Mouse (Mus musculus): ENCODE data around the gene Prps1. TPM values are rescaled to one million over a fixed set of nuclear protein-coding genes. Genes with fewer than 3 reads are reported as not detected.
A peak's percentile ranks its signal among the peaks of the same experiment; 100 is the strongest.

The Prps1 gene
- total and polyA plus RNA-seq, 2 experiments from 2014 or later = 42.1 to 83.7 TPM

DNA sequence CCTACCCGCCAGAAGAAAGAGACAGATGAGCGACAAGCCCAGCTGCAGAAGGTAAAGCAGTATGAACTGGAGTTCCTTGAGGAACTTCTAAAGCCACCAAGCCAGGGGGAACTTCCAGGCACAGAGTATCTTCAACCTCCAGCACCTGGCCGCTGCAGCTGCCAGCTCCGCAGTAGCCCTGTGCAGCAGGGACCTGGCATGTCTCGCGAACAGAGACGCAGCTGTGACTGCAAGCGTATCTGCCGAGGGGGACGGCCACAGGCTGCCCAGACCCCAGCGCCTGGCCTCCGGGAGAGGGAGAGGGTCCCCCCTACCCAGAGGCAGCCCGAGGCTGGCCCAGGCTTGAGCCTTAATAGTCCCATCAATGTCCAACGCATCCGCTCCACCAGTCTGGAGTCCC, 24.4 kb upstream of the Prps1 start:
- Histone ChIP-seq H3K4me3 (ENCODE audit: low read length) (no peak overlapping the region), H3K9me3 (ENCODE audit: low read length) (no peaks in the 10 kb centered on the region), H3K36me3 (ENCODE audit: insufficient read depth, low read length) (no peaks in the 10 kb centered on the region), H3K9ac (replicated peaks; ENCODE audit: low read length) (no peak overlapping the region), H3K4me1 (ENCODE audit: insufficient read depth, low read length) (no peaks in the 10 kb centered on the region), H3K27me3 (ENCODE audit: insufficient read depth, low read length) (no peaks in the 10 kb centered on the region), H3K4me2 (ENCODE audit: low read depth, low read length) (no peak overlapping the region), H3K27ac (no peak overlapping the region)
- ATAC-seq = 0 out of 2 replicates have a peak, but pooled peaks have one; percentile 16
- no peak for TF ChIP-seq CTCF (IDR thresholded peaks at IDR 0.05; ENCODE audit: low read depth)
- 84% methylated on average over 15 of the region's 15 CpGs for WGBS
- DNase-seq (ENCODE audit: low spot score) = no peak

DNA sequence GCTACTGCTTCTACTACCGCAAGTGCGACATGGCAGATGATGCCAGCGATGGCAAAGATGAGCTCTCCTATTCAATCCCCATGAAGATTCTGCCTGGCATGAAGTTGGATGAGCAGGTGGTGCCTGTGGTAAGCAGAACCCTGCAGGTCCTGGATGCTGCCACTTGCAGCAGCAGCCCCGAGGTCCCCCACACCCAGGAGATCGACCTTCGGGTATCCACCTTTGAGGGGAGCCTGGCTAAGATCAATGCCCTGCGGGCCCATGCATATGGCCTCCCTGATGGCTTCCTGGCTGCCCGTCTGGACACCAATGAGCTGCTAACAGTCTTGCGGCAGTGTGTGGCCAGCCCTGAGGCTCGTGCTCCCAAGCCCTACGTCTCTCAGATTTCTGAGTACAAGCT, 23.6 kb upstream of the Prps1 start:
- ATAC-seq = no peak
- 81% methylated on average over 11 of the region's 11 CpGs for WGBS

DNA sequence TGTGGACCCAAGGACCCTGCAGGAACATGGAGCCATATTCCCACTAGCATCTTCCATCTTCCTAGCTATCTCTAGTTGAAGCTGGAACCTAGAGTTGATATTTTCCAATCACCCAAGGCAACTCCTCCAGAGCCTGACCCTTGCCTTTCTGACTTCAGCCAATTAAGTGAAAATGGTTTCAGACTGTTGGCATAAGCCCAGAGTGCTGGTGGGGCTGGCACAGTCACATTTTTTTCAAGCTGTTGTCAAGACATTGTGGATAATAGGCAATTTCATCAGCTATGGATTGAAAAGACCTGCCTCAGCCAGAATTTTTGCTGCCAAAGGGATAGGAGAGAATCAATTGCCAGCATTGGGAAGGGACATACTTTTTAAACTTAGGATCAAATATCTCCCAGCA, 18.5 kb upstream of the Prps1 start:
- TF ChIP-seq CTCF (IDR thresholded peaks at IDR 0.05; ENCODE audit: low read depth) = no peak
- ATAC-seq (no peak), DNase-seq (ENCODE audit: low spot score) (no peak)
- Histone ChIP-seq H3K36me3 (ENCODE audit: insufficient read depth, low read length) (no peaks in the 10 kb centered on the region), H3K9me3 (ENCODE audit: low read length) (no peaks in the 10 kb centered on the region), H3K9ac (replicated peaks; ENCODE audit: low read length) (no peak overlapping the region), H3K27ac (no peak overlapping the region), H3K4me2 (ENCODE audit: low read depth, low read length) (no peak overlapping the region), H3K4me3 (ENCODE audit: low read length) (no peak overlapping the region), H3K4me1 (ENCODE audit: insufficient read depth, low read length) (no peaks in the 10 kb centered on the region), H3K27me3 (ENCODE audit: insufficient read depth, low read length) (no peaks in the 10 kb centered on the region)

More for the DNA sequence above, 23.6 kb upstream of the Prps1 start:
- no peaks in the 10 kb centered on the region for H3K9me3 ChIP-seq (ENCODE audit: low read length)
- H3K4me1 ChIP-seq (ENCODE audit: insufficient read depth, low read length) = no peaks in the 10 kb centered on the region
- no peaks in the 10 kb centered on the region for H3K36me3 ChIP-seq (ENCODE audit: insufficient read depth, low read length)
- no peak overlapping the region for H3K9ac ChIP-seq (replicated peaks; ENCODE audit: low read length)
- H3K4me3 ChIP-seq (ENCODE audit: low read length) = no peak overlapping the region
- H3K4me2 ChIP-seq (ENCODE audit: low read depth, low read length) = no peak overlapping the region
- H3K27ac ChIP-seq = no peak overlapping the region
- no peaks in the 10 kb centered on the region for H3K27me3 ChIP-seq (ENCODE audit: insufficient read depth, low read length)
- no peak for TF ChIP-seq CTCF (IDR thresholded peaks at IDR 0.05; ENCODE audit: low read depth)
- no peak for DNase-seq (ENCODE audit: low spot score)

DNA sequence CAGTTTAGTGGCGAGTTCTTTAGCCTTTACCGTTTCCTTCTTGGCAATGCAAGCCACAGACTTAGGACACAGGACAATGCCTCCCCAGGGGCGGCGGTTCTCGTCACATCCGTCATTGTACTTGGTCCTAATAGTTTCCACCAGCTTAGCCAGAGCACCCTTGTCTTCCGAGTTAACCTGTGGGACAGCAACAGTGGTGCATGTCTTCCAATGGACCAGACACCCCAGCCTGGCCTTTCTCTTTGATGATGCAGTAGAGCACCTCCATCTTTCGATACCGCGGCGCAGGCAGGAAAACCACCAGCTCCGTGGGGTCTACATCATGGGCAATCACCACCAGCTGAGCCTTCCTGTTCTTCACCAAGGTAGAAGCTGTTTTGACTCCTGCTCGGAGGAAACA, 10.9 kb upstream of the Prps1 start:
- no peaks in the 10 kb centered on the region for H3K9me3 ChIP-seq (ENCODE audit: low read length)
- no peak overlapping the region for H3K4me3 ChIP-seq (ENCODE audit: low read length)
- H3K27ac ChIP-seq = no peak overlapping the region
- no peaks in the 10 kb centered on the region for H3K36me3 ChIP-seq (ENCODE audit: insufficient read depth, low read length)
- WGBS = 78% methylated on average over 13 of the region's 13 CpGs
- no peaks in the 10 kb centered on the region for H3K4me1 ChIP-seq (ENCODE audit: insufficient read depth, low read length)
- no peak overlapping the region for H3K4me2 ChIP-seq (ENCODE audit: low read depth, low read length)
- no peak for TF ChIP-seq CTCF (IDR thresholded peaks at IDR 0.05; ENCODE audit: low read depth)
- H3K27me3 ChIP-seq (ENCODE audit: insufficient read depth, low read length) = no peaks in the 10 kb centered on the region
- H3K9ac ChIP-seq (replicated peaks; ENCODE audit: low read length) = no peak overlapping the region
- no peak for DNase-seq (ENCODE audit: low spot score)
- ATAC-seq = no peak

DNA sequence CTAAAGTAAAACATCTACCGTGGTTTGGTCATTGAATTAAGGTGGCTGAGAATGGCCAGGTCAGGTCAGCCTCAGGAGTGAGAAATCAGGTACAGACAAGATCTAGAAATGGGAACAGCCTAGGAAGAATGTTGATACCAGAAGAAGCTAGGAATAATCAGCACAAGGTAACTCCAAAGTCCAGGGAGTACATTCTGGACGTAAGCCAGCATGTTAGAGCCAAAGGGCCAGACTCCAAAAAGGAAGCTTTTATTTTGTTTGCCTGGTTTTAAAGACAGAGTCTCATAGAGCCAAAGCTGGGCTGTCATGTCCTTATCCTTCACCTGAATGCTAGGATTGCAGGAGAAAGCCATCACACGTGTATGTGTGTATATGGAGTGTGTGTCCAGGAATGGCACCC, 6.3 kb upstream of the Prps1 start:
- H3K27ac ChIP-seq = no peak overlapping the region
- no peak for DNase-seq (ENCODE audit: low spot score)
- no peak overlapping the region for H3K4me3 ChIP-seq (ENCODE audit: low read length)
- H3K4me1 ChIP-seq (ENCODE audit: insufficient read depth, low read length) = no peaks in the 10 kb centered on the region
- TF ChIP-seq CTCF (IDR thresholded peaks at IDR 0.05; ENCODE audit: low read depth) = no peak
- ATAC-seq = no peak
- 78% methylated on average over 3 of the region's 3 CpGs for WGBS
- H3K36me3 ChIP-seq (ENCODE audit: insufficient read depth, low read length) = no peaks in the 10 kb centered on the region
- H3K27me3 ChIP-seq (ENCODE audit: insufficient read depth, low read length) = no peaks in the 10 kb centered on the region
- H3K9me3 ChIP-seq (ENCODE audit: low read length) = no peaks in the 10 kb centered on the region
- no peak overlapping the region for H3K4me2 ChIP-seq (ENCODE audit: low read depth, low read length)
- no peak overlapping the region for H3K9ac ChIP-seq (replicated peaks; ENCODE audit: low read length)

DNA sequence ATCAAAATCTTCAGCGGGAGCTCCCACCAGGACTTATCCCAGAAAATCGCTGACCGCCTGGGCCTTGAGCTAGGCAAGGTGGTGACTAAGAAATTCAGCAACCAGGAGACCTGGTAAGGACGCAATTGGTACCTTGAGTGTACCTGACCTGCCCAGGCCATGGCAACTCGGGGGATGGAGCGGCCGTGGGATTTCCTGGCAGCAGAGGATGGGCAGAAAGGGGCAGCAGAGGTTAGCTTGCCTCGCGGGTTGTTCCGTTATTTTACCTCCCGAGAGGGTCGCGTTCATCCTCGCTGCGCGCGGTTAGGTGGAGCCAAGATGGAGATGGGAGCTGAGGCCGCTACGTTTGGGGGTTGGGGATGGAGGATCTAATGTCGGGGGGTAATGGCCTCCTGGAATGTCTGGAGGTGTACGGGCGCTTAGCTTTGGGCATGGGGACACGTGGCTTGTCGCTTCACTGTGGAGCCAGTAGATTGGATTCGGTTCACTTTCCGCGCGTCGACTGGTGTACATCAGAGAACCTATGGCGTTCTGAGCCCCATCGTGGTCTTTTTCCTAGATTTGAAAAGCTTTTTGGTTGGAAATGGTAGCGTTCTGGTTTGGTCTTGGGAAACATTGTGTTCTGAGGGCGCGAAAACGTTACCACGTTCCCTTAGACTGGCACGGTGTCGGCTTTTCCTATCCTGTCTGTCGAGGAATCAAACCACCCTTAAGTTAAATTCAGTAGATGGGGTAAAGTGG, 508 bp downstream of the Prps1 start:
- Histone ChIP-seq H3K4me2 (ENCODE audit: low read depth, low read length) (peak overlapping the region; percentile 59), H3K4me1 (ENCODE audit: insufficient read depth, low read length) (no peaks in the 10 kb centered on the region), H3K9ac (replicated peaks; ENCODE audit: low read length) (peak overlapping the region; percentile 52), H3K27ac (peak overlapping the region; percentile 41; the same call in 1 of the 2 replicates), H3K4me3 (ENCODE audit: low read length) (peak overlapping the region; percentile 54), H3K27me3 (ENCODE audit: insufficient read depth, low read length) (no peaks in the 10 kb centered on the region), H3K9me3 (ENCODE audit: low read length) (no peaks in the 10 kb centered on the region), H3K36me3 (ENCODE audit: insufficient read depth, low read length) (no peaks in the 10 kb centered on the region)
- WGBS = 30% methylated on average over 39 of the region's 39 CpGs
- no peak for TF ChIP-seq CTCF (IDR thresholded peaks at IDR 0.05; ENCODE audit: low read depth)
- ATAC-seq (peak; percentile 80), DNase-seq (ENCODE audit: low spot score) (peak; percentile 34)

DNA sequence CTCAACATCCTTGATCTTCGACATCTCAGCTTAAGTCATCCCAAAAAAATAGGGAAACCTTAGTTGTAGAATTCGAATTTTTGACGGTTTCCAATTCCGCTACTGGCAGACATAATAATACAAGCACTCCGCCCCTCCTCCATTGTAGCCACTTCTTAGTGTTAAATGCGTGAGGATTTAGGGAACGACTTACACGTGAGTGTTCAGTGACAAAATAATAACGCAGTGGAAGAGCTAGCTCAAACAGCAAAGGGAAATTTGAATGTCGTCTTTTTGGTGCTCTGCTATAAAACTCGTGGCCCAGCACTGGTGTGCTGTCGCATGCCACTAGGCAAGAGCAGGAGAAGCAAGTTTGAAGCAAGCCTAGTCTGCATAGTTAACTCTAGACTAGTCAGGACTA, 1.1 kb downstream of the Prps1 start:
- Histone ChIP-seq H3K9ac (replicated peaks; ENCODE audit: low read length) (peak overlapping the region; percentile 52; the same call in 1 of the 2 replicates), H3K36me3 (ENCODE audit: insufficient read depth, low read length) (no peaks in the 10 kb centered on the region), H3K27me3 (ENCODE audit: insufficient read depth, low read length) (no peaks in the 10 kb centered on the region), H3K9me3 (ENCODE audit: low read length) (no peaks in the 10 kb centered on the region), H3K27ac (peak overlapping the region; percentile 41; the same call in 1 of the 2 replicates), H3K4me1 (ENCODE audit: insufficient read depth, low read length) (no peaks in the 10 kb centered on the region), H3K4me3 (ENCODE audit: low read length) (peak overlapping the region; percentile 54), H3K4me2 (ENCODE audit: low read depth, low read length) (peak overlapping the region; percentile 59)
- ATAC-seq (no peak), DNase-seq (ENCODE audit: low spot score) (peak; percentile 9)
- 37% methylated on average over 12 of the region's 12 CpGs for WGBS
- no peak for TF ChIP-seq CTCF (IDR thresholded peaks at IDR 0.05; ENCODE audit: low read depth)
